Mouse (Mus musculus): ENCODE measurements around the gene Disp3. TPM values are rescaled to one million over a fixed set of nuclear protein-coding genes. Genes with fewer than 3 reads are reported as not detected.

Disp3 gene
- total RNA-seq, 2 experiments from 2014 or later, result 0.07 to 0.29 TPM

- DNase-seq, result no peak
Measured at GRCm38 (mm10) chr4:148215264-148215900, 72.4 kb downstream of the Disp3 start.

DNA sequence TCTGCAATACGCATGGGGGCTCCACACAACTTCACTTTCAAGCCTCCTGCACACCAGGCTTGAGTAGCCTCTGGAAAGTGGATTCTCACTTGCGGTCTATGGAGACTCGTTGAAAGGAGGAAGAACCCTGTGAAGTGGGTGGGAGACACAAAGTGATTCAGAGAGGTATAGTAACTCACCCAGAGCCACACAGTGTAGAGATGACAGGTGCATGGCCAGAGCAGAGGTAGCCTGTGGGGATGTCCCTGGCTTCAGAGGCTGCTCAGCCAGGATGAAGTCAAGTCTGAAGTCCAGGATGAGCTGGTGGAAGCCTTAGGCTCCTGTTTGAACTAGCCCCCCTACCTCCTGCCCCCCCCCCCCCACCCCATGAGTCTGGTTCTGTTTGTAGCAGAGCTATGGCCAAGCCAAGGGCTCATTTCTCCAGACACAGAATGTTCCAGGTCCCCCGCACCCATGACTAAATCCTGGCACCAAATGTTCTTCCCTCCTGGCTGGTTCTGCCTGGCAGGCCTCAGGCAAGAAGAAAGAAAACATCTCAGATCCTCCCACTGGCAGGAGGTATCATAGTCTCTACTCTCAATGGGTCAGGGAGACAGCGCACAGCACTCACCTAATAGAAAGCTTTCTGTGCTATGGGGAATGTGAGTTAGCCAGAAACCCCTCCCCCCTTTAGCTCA lies 73.2 kb downstream of the Disp3 start:
- no peak for DNase-seq

GRCm38 (mm10) chr4:148204873-148205232 lies 82.9 kb downstream of the Disp3 start:
- DNase-seq, result no peak

GRCm38 (mm10) chr4:148204061-148204872 lies 83.5 kb downstream of the Disp3 start:
- DNase-seq, result no peak

DNA sequence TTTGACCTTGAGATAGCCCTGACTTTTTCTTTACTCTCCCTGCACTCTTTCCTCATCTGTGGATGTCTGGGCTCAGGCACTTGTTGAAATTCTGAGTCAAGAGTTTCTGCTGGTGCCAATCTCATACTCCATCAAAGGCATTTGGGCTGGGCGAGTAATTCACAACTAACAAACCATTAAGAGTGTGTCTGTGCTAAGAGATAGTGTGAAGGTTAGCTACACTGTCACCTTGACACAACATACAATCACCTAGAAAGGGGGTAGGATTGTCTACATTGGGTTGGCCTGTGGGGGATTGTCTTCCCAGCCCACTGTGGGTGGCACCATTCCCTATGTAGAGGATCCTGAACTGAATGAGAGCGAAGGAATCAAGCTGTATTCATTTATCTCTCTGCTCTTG lies 84.2 kb downstream of the Disp3 start:
- no peak for DNase-seq

DNA sequence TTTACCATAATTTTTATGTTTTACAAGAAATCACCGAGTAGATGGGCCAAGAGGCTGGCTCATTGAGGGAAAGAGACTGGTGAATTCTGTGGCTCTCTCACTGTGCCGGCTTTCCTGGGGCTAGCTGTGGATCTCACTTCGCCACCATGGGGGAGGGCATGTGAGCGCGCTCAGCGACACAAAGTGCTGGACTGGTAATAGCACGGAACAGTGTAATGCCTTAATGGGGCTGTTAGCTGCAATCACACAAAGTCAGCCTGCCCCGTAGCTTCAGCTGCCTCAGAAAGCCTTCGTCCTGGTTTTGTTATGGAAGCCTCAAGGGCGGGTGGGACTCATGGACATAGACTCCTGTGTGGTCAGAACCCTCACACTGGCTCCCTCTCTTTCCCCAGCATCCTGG lies 89.0 kb downstream of the Disp3 start:
- no peak for DNase-seq

GRCm38 (mm10) chr4:148194400-148194799 lies 93.4 kb downstream of the Disp3 start:
- no peak for DNase-seq

DNA sequence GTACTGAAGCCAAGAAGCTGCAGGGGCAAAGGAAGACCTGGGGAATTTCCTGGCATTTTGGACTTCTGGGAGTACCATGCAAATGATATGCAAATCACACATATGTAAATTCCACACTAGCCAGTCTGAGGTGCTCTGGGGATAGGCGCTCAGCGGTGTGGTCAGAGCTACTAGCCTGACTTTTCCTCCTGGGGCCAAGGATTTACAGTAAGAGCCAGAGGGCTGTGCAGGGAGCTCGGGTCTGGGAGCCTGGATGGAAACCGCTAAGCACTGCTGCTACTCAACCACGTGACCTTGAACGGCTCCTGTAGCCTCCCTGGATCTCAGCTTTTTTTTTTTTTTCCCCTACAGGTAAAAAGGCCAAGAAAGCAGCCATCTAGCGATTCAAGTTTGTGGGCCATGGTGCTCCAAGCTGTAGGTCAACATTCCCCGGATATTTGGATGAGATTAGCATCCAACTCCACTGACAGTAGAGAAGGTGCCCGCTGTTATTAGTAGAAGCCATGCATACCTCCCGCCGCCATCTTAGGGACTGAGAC lies 95.0 kb downstream of the Disp3 start:
- no peak for DNase-seq

Other genes with a start within 250 kb of the Disp3 start
- 1 to 10 TPM; 7.1 to 8.5 TPM for gene Clcn6, start 249.1 kb downstream of the Disp3 start, total RNA-seq (2021)
- gene Mthfr, start 248.9 kb downstream of the Disp3 start, total RNA-seq (2021), result 10 to 100 TPM; 20.0 to 23.4 TPM
- 10 to 100 TPM; 14.9 to 15.5 TPM for gene Agtrap, start 199.9 kb downstream of the Disp3 start, total RNA-seq (2021)
- gene Mad2l2, start 157.6 kb downstream of the Disp3 start, total RNA-seq (2021), result 10 to 100 TPM; 11.9 to 14.3 TPM
- gene Draxin, start 157.3 kb downstream of the Disp3 start, total RNA-seq (2021), result under 1 TPM; 0.16 to 0.23 TPM
- 10 to 100 TPM; 21.3 to 22.8 TPM for gene Fbxo6, start 135.8 kb downstream of the Disp3 start, total RNA-seq (2021)
- gene Fbxo44, start 127.5 kb downstream of the Disp3 start, total RNA-seq (2021), result 1 to 10 TPM in 1 of 2 experiments, under 1 TPM in 1; 0.75 to 1.6 TPM
- gene Fbxo2, start 127.3 kb downstream of the Disp3 start, total RNA-seq (2021), result under 1 TPM in 1 of 2 experiments, not detected in 1; 0.31 TPM
- 1 to 10 TPM; 7.5 to 9.2 TPM for gene Ubiad1, start 156.8 kb upstream of the Disp3 start, total RNA-seq (2021)
- gene Mtor, start 160.6 kb upstream of the Disp3 start, total RNA-seq (2021), result 10 to 100 TPM; 26.3 to 30.6 TPM
- 10 to 100 TPM in 1 of 2 experiments, 1 to 10 TPM in 1; 3.8 to 24.4 TPM for gene Angptl7, start 212.5 kb upstream of the Disp3 start, total RNA-seq (2021)

Measured in gastrocnemius, postnatal 10 days (tissue).